Mouse (Mus musculus): ENCODE measurements at regions not wholly inside any gene's neighbourhood (a gene's known extent, or its start where the extent isn't known, plus 50 kb on each side); places are given as distances from the start of the nearest gene placed in this dataset.

DNA sequence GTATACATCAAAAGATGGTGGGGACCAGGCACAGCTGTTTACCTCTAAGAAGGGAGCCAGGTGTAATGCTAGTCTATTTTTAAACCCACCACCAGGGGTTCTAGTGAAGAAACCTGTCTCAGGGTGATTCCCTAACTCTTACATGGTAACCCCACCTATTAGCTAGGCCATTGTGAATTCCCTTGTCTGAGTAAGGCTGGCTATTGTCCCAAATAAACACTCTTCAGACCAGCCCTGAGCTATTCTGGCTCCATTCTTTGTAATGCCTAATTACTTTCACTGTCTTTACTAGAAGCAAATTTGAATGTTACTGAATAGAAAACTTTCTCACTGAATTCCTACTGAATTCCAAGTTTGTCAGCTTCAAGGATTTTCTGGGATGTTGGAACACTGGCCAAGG lies 177.2 kb upstream of the Gm10800 start:
- DNase-seq (ENCODE audit: low read depth, low spot score), result peak; percentile 43
